Mouse (Mus musculus): ENCODE measurements around the gene Fam221b.

Gene Fam221b

GRCm38 (mm10) chr4:43613060-43613730 lies 55.8 kb downstream of the Fam221b start:
- no peak for DNase-seq (ENCODE audit: low spot score)

GRCm38 (mm10) chr4:43612534-43612933 lies 56.4 kb downstream of the Fam221b start:
- no peak for DNase-seq (ENCODE audit: low spot score)

Data from MN1 (cell line).